Mouse (Mus musculus): ENCODE data around the gene Ccdc57. TPM values are rescaled to one million over a fixed set of nuclear protein-coding genes. Genes with fewer than 3 reads are reported as not detected.
"Not testable (repeated sequence)": the region's sequence is repeated elsewhere in the genome, so short reads cannot be mapped to it uniquely, and the experiment has no call there.

Ccdc57 gene
- polyA plus RNA-seq, 1 experiment from 2014 or later = 1.3 TPM

GRCm38 (mm10) chr11:120851132-120851531 is 81.5 kb downstream of the Ccdc57 start:
- no peak overlapping the region for H3K4me3 ChIP-seq (ENCODE audit: low read depth, low read length)
- H3K36me3 ChIP-seq (ENCODE audit: control insufficient read depth, insufficient read depth) = no peaks in the 10 kb centered on the region; the same call in 1 of the 2 replicates
- H3K9me3 ChIP-seq (ENCODE audit: control insufficient read depth) = no peaks in the 10 kb centered on the region
- peaks cover 4% of the 10 kb centered on the region; the same call in 1 of the 2 replicates for H3K4me1 ChIP-seq (replicated peaks; ENCODE audit: control insufficient read depth, insufficient read depth, low read length)
- no peak for TF ChIP-seq CTCF (IDR thresholded peaks at IDR 0.05; ENCODE audit: low read depth)
- WGBS = 67% methylated on average over 1 of the region's 1 CpGs
- H3K9ac ChIP-seq (ENCODE audit: low read depth, low read length) = no peak overlapping the region
- no peaks in the 10 kb centered on the region for H3K27me3 ChIP-seq (replicated peaks; ENCODE audit: control insufficient read depth, insufficient read depth, low read length)
- ATAC-seq = 0 out of 2 replicates have a peak, but pooled peaks have one; percentile 32
- no peak overlapping the region for H3K4me2 ChIP-seq (replicated peaks; ENCODE audit: low read depth)
- H3K27ac ChIP-seq (ENCODE audit: low read depth, low read length) = no peak overlapping the region; the same call in 1 of the 2 replicates

GRCm38 (mm10) chr11:120850331-120851030 is 82.2 kb downstream of the Ccdc57 start:
- no peak for TF ChIP-seq CTCF (IDR thresholded peaks at IDR 0.05; ENCODE audit: low read depth)
- WGBS = 56% methylated on average over 2 of the region's 2 CpGs

GRCm38 (mm10) chr11:120846725-120847475 is 85.8 kb downstream of the Ccdc57 start:
- no peaks in the 10 kb centered on the region for H3K27me3 ChIP-seq (replicated peaks; ENCODE audit: control insufficient read depth, insufficient read depth, low read length)
- peaks cover 4% of the 10 kb centered on the region; the same call in 1 of the 2 replicates for H3K4me1 ChIP-seq (replicated peaks; ENCODE audit: control insufficient read depth, insufficient read depth, low read length)
- no peak overlapping the region for H3K27ac ChIP-seq (ENCODE audit: low read depth, low read length)
- H3K9ac ChIP-seq (ENCODE audit: low read depth, low read length) = no peak overlapping the region
- no peak for ATAC-seq
- H3K4me3 ChIP-seq (ENCODE audit: low read depth, low read length) = no peak overlapping the region
- no peak overlapping the region for H3K4me2 ChIP-seq (replicated peaks; ENCODE audit: low read depth)
- WGBS = 87% methylated on average over 9 of the region's 9 CpGs
- H3K9me3 ChIP-seq (ENCODE audit: control insufficient read depth) = no peaks in the 10 kb centered on the region
- H3K36me3 ChIP-seq (ENCODE audit: control insufficient read depth, insufficient read depth) = no peaks in the 10 kb centered on the region
- TF ChIP-seq CTCF (IDR thresholded peaks at IDR 0.05; ENCODE audit: low read depth) = no peak

More at GRCm38 (mm10) chr11:120850331-120851030, 82.2 kb downstream of the Ccdc57 start:
- H3K27me3 ChIP-seq (replicated peaks; ENCODE audit: control insufficient read depth, insufficient read depth, low read length) = no peaks in the 10 kb centered on the region
- no peak overlapping the region for H3K9ac ChIP-seq (ENCODE audit: low read depth, low read length)
- no peaks in the 10 kb centered on the region; the same call in 1 of the 2 replicates for H3K36me3 ChIP-seq (ENCODE audit: control insufficient read depth, insufficient read depth)
- H3K4me2 ChIP-seq (replicated peaks; ENCODE audit: low read depth) = no peak overlapping the region
- no peaks in the 10 kb centered on the region for H3K9me3 ChIP-seq (ENCODE audit: control insufficient read depth)
- H3K27ac ChIP-seq (ENCODE audit: low read depth, low read length) = no peak overlapping the region
- no peak overlapping the region for H3K4me3 ChIP-seq (ENCODE audit: low read depth, low read length)
- peaks cover 4% of the 10 kb centered on the region; the same call in 1 of the 2 replicates for H3K4me1 ChIP-seq (replicated peaks; ENCODE audit: control insufficient read depth, insufficient read depth, low read length)
- peak; percentile 74 for ATAC-seq

GRCm38 (mm10) chr11:120844329-120844728 is 88.3 kb downstream of the Ccdc57 start:
- TF ChIP-seq CTCF (IDR thresholded peaks at IDR 0.05; ENCODE audit: low read depth) = no peak
- Histone ChIP-seq H3K4me3 (ENCODE audit: low read depth, low read length) (no peak overlapping the region), H3K4me2 (replicated peaks; ENCODE audit: low read depth) (no peak overlapping the region), H3K4me1 (replicated peaks; ENCODE audit: control insufficient read depth, insufficient read depth, low read length) (0 out of 2 replicates have a peak, but pooled peaks cover 4% of the 10 kb centered on the region), H3K36me3 (ENCODE audit: control insufficient read depth, insufficient read depth) (no peaks in the 10 kb centered on the region), H3K9ac (ENCODE audit: low read depth, low read length) (no peak overlapping the region), H3K27ac (ENCODE audit: low read depth, low read length) (no peak overlapping the region), H3K27me3 (replicated peaks; ENCODE audit: control insufficient read depth, insufficient read depth, low read length) (no peaks in the 10 kb centered on the region), H3K9me3 (ENCODE audit: control insufficient read depth) (no peaks in the 10 kb centered on the region)
- 90% methylated on average over 4 of the region's 4 CpGs for WGBS
- no peak for ATAC-seq

- no peaks in the 10 kb centered on the region for H3K9me3 ChIP-seq (ENCODE audit: control insufficient read depth)
- 24% methylated on average over 8 of the region's 8 CpGs for WGBS
- TF ChIP-seq CTCF (IDR thresholded peaks at IDR 0.05; ENCODE audit: low read depth) = peak; percentile 33; the same call in 1 of the 2 replicates
- H3K27ac ChIP-seq (ENCODE audit: low read depth, low read length) = peak overlapping the region; percentile 29
- no peak overlapping the region for H3K4me2 ChIP-seq (replicated peaks; ENCODE audit: low read depth)
- no peak overlapping the region for H3K4me3 ChIP-seq (ENCODE audit: low read depth, low read length)
- H3K4me1 ChIP-seq (replicated peaks; ENCODE audit: control insufficient read depth, insufficient read depth, low read length) = 0 out of 2 replicates have a peak, but pooled peaks cover 2% of the 10 kb centered on the region
- no peaks in the 10 kb centered on the region for H3K27me3 ChIP-seq (replicated peaks; ENCODE audit: control insufficient read depth, insufficient read depth, low read length)
- H3K9ac ChIP-seq (ENCODE audit: low read depth, low read length) = no peak overlapping the region
- H3K36me3 ChIP-seq (ENCODE audit: control insufficient read depth, insufficient read depth) = no peaks in the 10 kb centered on the region
- ATAC-seq = peak; percentile 73
These were observed 99.0 kb downstream of the Ccdc57 start for GRCm38 (mm10) chr11:120833555-120834280.

- ATAC-seq; H3K9me3 ChIP-seq (ENCODE audit: control insufficient read depth): not testable (repeated sequence)
These were observed 99.7 kb downstream of the Ccdc57 start for GRCm38 (mm10) chr11:120832962-120833361.

More at GRCm38 (mm10) chr11:120832962-120833361, 99.7 kb downstream of the Ccdc57 start:
- H3K4me2 ChIP-seq (replicated peaks; ENCODE audit: low read depth); H3K36me3 ChIP-seq (ENCODE audit: control insufficient read depth, insufficient read depth); H3K9ac ChIP-seq (ENCODE audit: low read depth, low read length); H3K4me1 ChIP-seq (replicated peaks; ENCODE audit: control insufficient read depth, insufficient read depth, low read length); H3K27me3 ChIP-seq (replicated peaks; ENCODE audit: control insufficient read depth, insufficient read depth, low read length); H3K4me3 ChIP-seq (ENCODE audit: low read depth, low read length): not testable (repeated sequence)
- WGBS = 78% methylated on average over 5 of the region's 5 CpGs
- H3K27ac ChIP-seq (ENCODE audit: low read depth, low read length) = peak overlapping the region; percentile 29; the same call in 1 of the 2 replicates
